Mouse (Mus musculus) CH12.LX (cell line): ENCODE measurements around the gene Lrrc55. TPM values are rescaled to one million over a fixed set of nuclear protein-coding genes. Genes with fewer than 3 reads are reported as not detected.

Source experiments
- DNase-seq: peaks from one replicate; pipeline ENCODE4 v3.0.0-alpha.2; 2013; ENCODE audit errors: extremely low read depth
- H3K27ac ChIP-seq: 2 replicates; pipeline ENCODE4 v1.5.1; 2012; ENCODE audit warnings: low read depth, mild to moderate bottlenecking, control low read depth, moderate library complexity; ENCODE audit not compliant: insufficient read depth
- H3K27me3 ChIP-seq: replicated peaks from 2 replicates; pipeline ENCODE3; 2012; ENCODE audit warnings: inconsistent platforms
- H3K36me3 ChIP-seq, 2 experiments: replicated peaks in 1 of 2; 2 replicates each; pipeline versions ENCODE3 to v1.6.1; 2012; ENCODE audit warnings: inconsistent platforms in 1 of 2, low read length in 1 of 2, mild to moderate bottlenecking in 1 of 2, mixed read lengths in 1 of 2, moderate library complexity in 1 of 2; ENCODE audit not compliant: control insufficient read depth in 1 of 2, insufficient read depth in 1 of 2
- H3K4me1 ChIP-seq, 2 experiments: 2 replicates each; pipeline ENCODE4 v1.6.1; 2012; ENCODE audit warnings: inconsistent platforms in 1 of 2, moderate library complexity in 1 of 2; ENCODE audit not compliant: insufficient read depth in 2 of 2, control insufficient read depth in 1 of 2
- H3K4me2 ChIP-seq: 2 replicates; pipeline ENCODE4 v1.6.1; 2012; ENCODE audit warnings: low read depth, mild to moderate bottlenecking, control low read depth; ENCODE audit not compliant: poor library complexity, insufficient read depth, severe bottlenecking
- H3K4me3 ChIP-seq, 3 experiments: fragments of 150-350 bp in 1 of 3; sonication (generic) in 1 of 3; replicated peaks in 1 of 3; 2 replicates each; pipeline versions ENCODE3 to v1.5.1; 2011 to 2012; ENCODE audit warnings: low read depth in 2 of 3, low read length in 2 of 3, mild to moderate bottlenecking in 2 of 3, moderate library complexity in 2 of 3, control low read depth in 1 of 3, improper control_type of control experiment in 1 of 3, inconsistent platforms in 1 of 3, mixed read lengths in 1 of 3; ENCODE audit not compliant: poor library complexity in 1 of 3
- H3K79me2 ChIP-seq: replicated peaks from 2 replicates; pipeline ENCODE4 v1.6.1; 2012; ENCODE audit warnings: mild to moderate bottlenecking, moderate library complexity; ENCODE audit not compliant: control insufficient read depth, poor library complexity, insufficient read depth, severe bottlenecking; ENCODE audit errors: extremely low read depth
- H3K9ac ChIP-seq: 2 replicates; pipeline ENCODE4 v1.6.1; 2012; ENCODE audit warnings: low read depth, mild to moderate bottlenecking, control low read depth, moderate library complexity; ENCODE audit not compliant: insufficient read depth
- H3K9me3 ChIP-seq: replicated peaks from 2 replicates; pipeline ENCODE3; 2012; ENCODE audit warnings: low read length, inconsistent platforms, mixed read lengths
- BHLHE40 ChIP-seq: IDR thresholded peaks from 2 replicates; pipeline ENCODE4 v1.6.1; 2011; ENCODE audit warnings: mild to moderate bottlenecking, low read depth, low read length, improper control_type of control experiment
- CTCF ChIP-seq, 2 experiments: IDR thresholded peaks in 1 of 2; conservative IDR thresholded peaks in 1 of 2; 2 replicates each; pipeline ENCODE4 v1.5.1; 2011 to 2012; ENCODE audit warnings: low read depth in 2 of 2, low read length in 2 of 2, improper control_type of control experiment in 1 of 2, inconsistent platforms in 1 of 2, mild to moderate bottlenecking in 1 of 2, moderate library complexity in 1 of 2
- ELF1 ChIP-seq: IDR thresholded peaks from 2 replicates; pipeline ENCODE4 v1.6.1; 2014; ENCODE audit warnings: low read depth, mild to moderate bottlenecking, inconsistent platforms, low read length, improper control_type of control experiment
- GABPA ChIP-seq: IDR thresholded peaks from 2 replicates; pipeline ENCODE4 v1.6.1; 2012; ENCODE audit warnings: low read depth, low read length, improper control_type of control experiment, inconsistent platforms; ENCODE audit not compliant: insufficient replicate concordance
- HCFC1 ChIP-seq: IDR thresholded peaks from 2 replicates; pipeline ENCODE4 v1.6.1; 2012; ENCODE audit warnings: low read depth, mild to moderate bottlenecking, inconsistent platforms, low read length, improper control_type of control experiment
- JUN ChIP-seq: IDR thresholded peaks from 2 replicates; pipeline ENCODE4 v1.6.1; 2011; ENCODE audit warnings: low read depth, mild to moderate bottlenecking, low read length, improper control_type of control experiment, moderate library complexity; ENCODE audit not compliant: insufficient read depth
- MAFK ChIP-seq: IDR thresholded peaks from 2 replicates; pipeline ENCODE4 v1.6.1; 2011; ENCODE audit warnings: low read length, improper control_type of control experiment; ENCODE audit not compliant: insufficient replicate concordance
- MAX ChIP-seq: IDR thresholded peaks from 2 replicates; pipeline ENCODE4 v1.6.1; 2011; ENCODE audit warnings: low read length, improper control_type of control experiment
- MEF2A ChIP-seq: IDR thresholded peaks from 2 replicates; pipeline ENCODE4 v1.6.1; 2014; ENCODE audit warnings: low read depth, mild to moderate bottlenecking, inconsistent platforms, low read length, improper control_type of control experiment, borderline replicate concordance
- MXI1 ChIP-seq: IDR thresholded peaks from 2 replicates; pipeline ENCODE4 v1.6.1; 2011; ENCODE audit warnings: mild to moderate bottlenecking, low read depth, low read length, improper control_type of control experiment
- MYC ChIP-seq: IDR thresholded peaks from 2 replicates; pipeline ENCODE4 v1.6.1; 2011; ENCODE audit warnings: low read depth, mild to moderate bottlenecking, improper control_type of control experiment, low read length
- NELFE ChIP-seq: IDR thresholded peaks from 2 replicates; pipeline ENCODE4 v1.6.1; 2011; ENCODE audit warnings: low read depth, low read length, improper control_type of control experiment
- NRF1 ChIP-seq: IDR thresholded peaks from 2 replicates; pipeline ENCODE4 v1.6.1; 2014; ENCODE audit warnings: low read depth, mild to moderate bottlenecking, inconsistent platforms, low read length, improper control_type of control experiment, moderate library complexity
- PAX5 ChIP-seq: IDR thresholded peaks from 2 replicates; pipeline ENCODE4 v1.6.1; 2012; ENCODE audit warnings: low read length, inconsistent platforms, mixed read lengths
- POLR2A ChIP-seq: IDR thresholded peaks from 2 replicates; pipeline ENCODE4 v1.6.1; 2011; ENCODE audit warnings: low read depth, mild to moderate bottlenecking, improper control_type of control experiment, low read length
- POLR2AphosphoS2 ChIP-seq: IDR thresholded peaks from 2 replicates; pipeline ENCODE4 v1.6.1; 2011; ENCODE audit warnings: low read depth, low read length, improper control_type of control experiment
- RAD21 ChIP-seq: IDR thresholded peaks from 2 replicates; pipeline ENCODE4 v1.6.1; 2011; ENCODE audit warnings: low read depth, mild to moderate bottlenecking, low read length, improper control_type of control experiment, moderate library complexity
- SMC3 ChIP-seq: IDR thresholded peaks from 2 replicates; pipeline ENCODE4 v1.6.1; 2011; ENCODE audit warnings: low read depth, low read length, improper control_type of control experiment
- UBTF ChIP-seq: IDR thresholded peaks from 2 replicates; pipeline ENCODE4 v1.6.1; 2012; ENCODE audit warnings: low read depth, mild to moderate bottlenecking, inconsistent platforms, low read length, improper control_type of control experiment, moderate library complexity
- USF1 ChIP-seq: IDR thresholded peaks from 2 replicates; pipeline ENCODE4 v1.6.1; 2014; ENCODE audit warnings: low read depth, mild to moderate bottlenecking, inconsistent platforms, low read length, improper control_type of control experiment
- USF2 ChIP-seq: conservative IDR thresholded peaks from 2 replicates; pipeline ENCODE4 v1.6.1; 2011; ENCODE audit warnings: low read depth, low read length, improper control_type of control experiment
- ZC3H11A ChIP-seq: IDR thresholded peaks from 2 replicates; pipeline ENCODE4 v1.6.1; 2012; ENCODE audit warnings: low read depth, mild to moderate bottlenecking, inconsistent platforms, low read length, improper control_type of control experiment
- ZMIZ1 ChIP-seq: IDR thresholded peaks from 2 replicates; pipeline ENCODE4 v1.6.1; 2012; ENCODE audit warnings: low read depth, mild to moderate bottlenecking, inconsistent platforms, low read length, improper control_type of control experiment
- ZNF384 ChIP-seq: IDR thresholded peaks from 2 replicates; pipeline ENCODE4 v1.6.1; 2012; ENCODE audit warnings: low read depth, low read length, improper control_type of control experiment, inconsistent platforms
- dilution Hi-C: fragments of 300-500 bp; cut with MboI; formaldehyde crosslinking; loops from 2 replicates; pipeline ENCODE4 v1.14.3; 2020; ENCODE audit warnings: low sequenced_read_pairs; ENCODE audit not compliant: extremely low pct_unique_long_range_greater_than_20kb, extremely low pct_ligation_motif_present
- in situ Hi-C: fragments of 300-500 bp; cut with MboI; formaldehyde crosslinking; loops from 3 replicates; pipeline ENCODE4 v1.14.3; 2019; ENCODE audit warnings: low sequenced_read_pairs, low pct_ligation_motif_present, low pct_unique_long_range_greater_than_20kb, mixed read lengths
- polyA plus RNA-seq: library from polyadenylated mRNA; unstranded; fragments of >175 nt; gene quantifications from 2 replicates; pipeline ENCODE4 v1.2.1, GENCODE M21; 2012; ENCODE audit warnings: low read depth; ENCODE audit not compliant: insufficient read length
- total RNA-seq, 2 experiments: library from RNA; depleted of rRNA; stranded (reverse); fragments of 300-350 nt in 1 of 2; fragments of >200 nt in 1 of 2; gene quantifications; 2 replicates each; pipeline ENCODE4 v1.2.3; 2012 to 2014

The Lrrc55 gene
- total and polyA plus RNA-seq, 3 experiments, result not detected

DNA sequence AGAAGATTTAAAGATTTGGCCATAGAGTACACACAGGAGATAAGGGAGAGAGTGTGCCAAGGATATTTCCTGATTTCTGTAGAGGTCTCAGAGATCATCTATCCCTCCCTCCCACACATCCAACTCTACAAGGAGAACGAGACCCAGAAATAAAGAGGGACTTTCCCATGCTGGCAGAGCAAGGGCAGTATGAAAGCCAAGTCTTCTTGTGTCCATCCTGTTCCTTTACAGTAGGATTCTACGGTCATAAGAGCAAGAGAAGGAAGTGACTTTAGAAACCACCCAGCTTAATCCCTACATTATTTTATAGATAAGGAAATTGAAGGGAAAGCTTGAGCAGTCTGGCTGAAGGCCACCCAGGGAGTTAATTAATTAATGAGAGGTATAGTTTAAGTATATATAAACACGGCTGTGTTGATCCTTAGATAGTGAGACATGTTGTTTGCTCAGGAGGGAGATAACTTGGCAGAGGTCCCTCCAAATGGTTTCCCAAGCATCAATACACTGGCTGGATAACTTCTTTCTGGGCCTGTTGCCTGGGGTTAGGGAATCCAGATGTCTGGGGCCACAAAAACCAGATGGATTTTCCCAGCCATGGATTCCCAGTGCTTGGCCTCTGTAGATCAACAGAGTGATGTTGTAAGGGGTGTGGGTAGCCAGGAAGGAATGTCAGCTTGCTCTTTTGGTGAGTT lies 24.8 kb downstream of the Lrrc55 start:
- Histone ChIP-seq H3K4me1 (no peaks in the 10 kb centered on the region), H3K27me3 (peaks cover 49% of the 10 kb centered on the region), H3K9me3 (no peaks in the 10 kb centered on the region), H3K27ac (no peak overlapping the region), H3K9ac (no peak overlapping the region), H3K79me2 (no peaks in the 10 kb centered on the region), H3K4me2 (no peak overlapping the region), H3K36me3 (no peaks in the 10 kb centered on the region), H3K4me3 (no peak overlapping the region)
- no peak for DNase-seq
- TF ChIP-seq ZNF384 (no peak), POLR2A (no peak), NELFE (no peak), HCFC1 (no peak), ZMIZ1 (no peak), MYC (no peak), CTCF (conservative IDR thresholded peaks at IDR 0.05 in 1 of 2, IDR thresholded peaks at IDR 0.05 in 1 of 2; ENCODE audit: low read depth in 2 of 2, low read length in 2 of 2) (no peak), USF1 (no peak), MEF2A (no peak), GABPA (no peak), POLR2AphosphoS2 (no peak), MAFK (no peak), MXI1 (no peak), RAD21 (no peak), PAX5 (no peak), JUN (no peak), NRF1 (no peak)
- in situ Hi-C loops (no loop called here), dilution Hi-C loops (no loop called here)

DNA sequence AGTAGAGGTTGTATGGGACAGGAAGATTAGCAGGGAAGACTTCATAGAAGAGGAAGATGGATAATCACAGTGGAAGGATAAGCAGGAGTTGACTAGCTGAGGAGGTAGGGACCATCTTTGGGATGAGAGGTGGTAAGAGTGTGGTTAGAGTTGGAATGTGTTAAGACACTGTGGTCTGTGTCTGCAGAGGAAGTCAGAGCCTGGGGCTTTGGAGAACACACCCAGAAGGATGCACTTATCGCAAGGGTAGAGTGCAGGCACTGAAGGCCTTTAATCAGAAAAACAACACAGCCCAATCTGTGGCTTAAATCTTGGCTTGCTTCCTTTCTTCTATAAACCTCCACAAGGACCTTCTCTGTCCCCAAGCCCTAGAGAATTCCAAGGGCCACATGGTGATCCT lies 28.7 kb downstream of the Lrrc55 start:
- Histone ChIP-seq H3K4me1 (no peaks in the 10 kb centered on the region), H3K79me2 (no peaks in the 10 kb centered on the region), H3K9ac (no peak overlapping the region), H3K36me3 (no peaks in the 10 kb centered on the region), H3K9me3 (no peaks in the 10 kb centered on the region), H3K27ac (no peak overlapping the region), H3K4me3 (no peak overlapping the region), H3K27me3 (peaks cover 37% of the 10 kb centered on the region), H3K4me2 (no peak overlapping the region)
- dilution Hi-C loops, result no loop called here
- DNase-seq, result no peak
- in situ Hi-C loops, result no loop called here
- TF ChIP-seq RAD21 (no peak), NELFE (no peak), ZC3H11A (no peak), POLR2A (no peak), BHLHE40 (no peak), POLR2AphosphoS2 (no peak), ZMIZ1 (no peak), USF2 (no peak), ELF1 (no peak), UBTF (no peak), MAX (no peak), SMC3 (no peak)
